Mouse (Mus musculus): ENCODE data around the gene Atg7. TPM values are rescaled to one million over a fixed set of nuclear protein-coding genes. Genes with fewer than 3 reads are reported as not detected.

Gene Atg7
- total RNA-seq, 2 experiments from 2014 or later: 25.0 TPM

GRCm38 (mm10) chr6:114782486-114782885 lies 139.6 kb downstream of the Atg7 start:
- DNase-seq (ENCODE audit: low spot score in 2 of 2): no peak

- DNase-seq (ENCODE audit: low spot score in 2 of 2): no peak
Observed at GRCm38 (mm10) chr6:114786461-114786860, 143.6 kb downstream of the Atg7 start.

- DNase-seq (ENCODE audit: low spot score in 2 of 2): peak in 1 of 2 experiments; percentile 23
Observed at GRCm38 (mm10) chr6:114787606-114788005, 144.7 kb downstream of the Atg7 start.

- DNase-seq (ENCODE audit: low spot score in 2 of 2): no peak
Observed at GRCm38 (mm10) chr6:114788663-114789062, 145.8 kb downstream of the Atg7 start.

- DNase-seq (ENCODE audit: low spot score in 2 of 2): no peak
Observed at GRCm38 (mm10) chr6:114790084-114790483, 147.2 kb downstream of the Atg7 start.

- DNase-seq (ENCODE audit: low spot score in 2 of 2): no peak
Observed at GRCm38 (mm10) chr6:114790902-114791301, 148.0 kb downstream of the Atg7 start.

- DNase-seq (ENCODE audit: low spot score in 2 of 2): no peak
Observed at GRCm38 (mm10) chr6:114791846-114792245, 148.9 kb downstream of the Atg7 start.

GRCm38 (mm10) chr6:114794706-114795105 lies 151.8 kb downstream of the Atg7 start:
- no peak for DNase-seq (ENCODE audit: low spot score in 2 of 2)

GRCm38 (mm10) chr6:114795706-114796325 lies 152.9 kb downstream of the Atg7 start:
- no peak for DNase-seq (ENCODE audit: low spot score in 2 of 2)

GRCm38 (mm10) chr6:114797901-114798300 lies 155.0 kb downstream of the Atg7 start:
- DNase-seq (ENCODE audit: low spot score in 2 of 2): no peak

GRCm38 (mm10) chr6:114798715-114799114 lies 155.8 kb downstream of the Atg7 start:
- DNase-seq (ENCODE audit: low spot score in 2 of 2): no peak

GRCm38 (mm10) chr6:114800291-114800965 lies 157.5 kb downstream of the Atg7 start:
- DNase-seq (ENCODE audit: low spot score in 2 of 2): no peak

- no peak for DNase-seq (ENCODE audit: low spot score in 2 of 2)
Observed at GRCm38 (mm10) chr6:114803915-114804535, 161.1 kb downstream of the Atg7 start.

- DNase-seq (ENCODE audit: low spot score in 2 of 2): no peak
Observed at GRCm38 (mm10) chr6:114804866-114805265, 162.0 kb downstream of the Atg7 start.

GRCm38 (mm10) chr6:114805927-114806326 lies 163.0 kb downstream of the Atg7 start:
- DNase-seq (ENCODE audit: low spot score in 2 of 2): no peak

- no peak for DNase-seq (ENCODE audit: low spot score in 2 of 2)
Observed at GRCm38 (mm10) chr6:114807474-114807873, 164.6 kb downstream of the Atg7 start.

GRCm38 (mm10) chr6:114808654-114809430 lies 165.9 kb downstream of the Atg7 start:
- DNase-seq (ENCODE audit: low spot score in 2 of 2): no peak

- DNase-seq (ENCODE audit: low spot score in 2 of 2): no peak
Observed at GRCm38 (mm10) chr6:114809431-114809811, 166.5 kb downstream of the Atg7 start.

- no peak for DNase-seq (ENCODE audit: low spot score in 2 of 2)
Observed at GRCm38 (mm10) chr6:114812322-114812721, 169.4 kb downstream of the Atg7 start.

- no peak for DNase-seq (ENCODE audit: low spot score in 2 of 2)
Observed at GRCm38 (mm10) chr6:114812779-114813178, 169.9 kb downstream of the Atg7 start.

GRCm38 (mm10) chr6:114814199-114814881 lies 171.4 kb downstream of the Atg7 start:
- DNase-seq (ENCODE audit: low spot score in 2 of 2): no peak
